Mouse (Mus musculus) forebrain, embryonic 12.5 days (tissue): ENCODE results near the gene Kiss1r. TPM values are rescaled to one million over a fixed set of nuclear protein-coding genes. Genes with fewer than 3 reads are reported as not detected.
A peak's percentile ranks its signal among the peaks of the same experiment; 100 is the strongest.

ENCODE experiments used
- ATAC-seq: fragments of 200-750 bp; cut with Nextera tagmentation; 2 replicates; pipeline ENCODE4 v1.8.0; 2017; ENCODE audit warnings: moderate TSS enrichment; ENCODE audit not compliant: low FRiP score
- H3K27ac ChIP-seq: fragments of 300-500 bp; sonication (generic); 2 replicates; pipeline ENCODE4 v1.5.1; 2016; ENCODE audit warnings: mild to moderate bottlenecking
- H3K27me3 ChIP-seq: fragments of 300-500 bp; sonication (generic); 2 replicates; pipeline ENCODE4 v1.6.1; 2016; ENCODE audit warnings: mild to moderate bottlenecking
- H3K36me3 ChIP-seq: fragments of 300-500 bp; sonication (generic); replicated peaks from 2 replicates; pipeline ENCODE4 v1.6.1; 2016; ENCODE audit warnings: mild to moderate bottlenecking
- H3K4me1 ChIP-seq: fragments of 300-500 bp; sonication (generic); 2 replicates; pipeline ENCODE4 v1.6.1; 2016
- H3K4me2 ChIP-seq: fragments of 300-500 bp; sonication (generic); 2 replicates; pipeline ENCODE4 v1.6.1; 2016; ENCODE audit warnings: mild to moderate bottlenecking, moderate library complexity
- H3K4me3 ChIP-seq: fragments of 300-500 bp; sonication (generic); replicated peaks from 2 replicates; pipeline ENCODE4 v1.5.1; 2016; ENCODE audit warnings: mild to moderate bottlenecking
- H3K9ac ChIP-seq: fragments of 300-500 bp; sonication (generic); 2 replicates; pipeline ENCODE4 v1.6.1; 2016; ENCODE audit warnings: mild to moderate bottlenecking
- H3K9me3 ChIP-seq: fragments of 300-500 bp; sonication (generic); 2 replicates; pipeline ENCODE4 v1.6.1; 2016
- WGBS: fragments of 180-500 bp; shearing (Covaris S2); methylation state at CpG from one replicate; pipeline ENCODE4 v1.1.7; 2016; 5-methylcytosine and 5-hydroxymethylcytosine counted together
- polyA plus RNA-seq: library from polyadenylated mRNA; unstranded; fragments of >200 nt; fragmentation: Nextera tagmentation; extraction: Ambion mirVana; gene quantifications from 2 replicates; pipeline ENCODE4 v1.2.1, GENCODE M21; 2016

The Kiss1r gene
- polyA plus RNA-seq: 0.96 and 1.1 TPM in 2 replicates

DNA sequence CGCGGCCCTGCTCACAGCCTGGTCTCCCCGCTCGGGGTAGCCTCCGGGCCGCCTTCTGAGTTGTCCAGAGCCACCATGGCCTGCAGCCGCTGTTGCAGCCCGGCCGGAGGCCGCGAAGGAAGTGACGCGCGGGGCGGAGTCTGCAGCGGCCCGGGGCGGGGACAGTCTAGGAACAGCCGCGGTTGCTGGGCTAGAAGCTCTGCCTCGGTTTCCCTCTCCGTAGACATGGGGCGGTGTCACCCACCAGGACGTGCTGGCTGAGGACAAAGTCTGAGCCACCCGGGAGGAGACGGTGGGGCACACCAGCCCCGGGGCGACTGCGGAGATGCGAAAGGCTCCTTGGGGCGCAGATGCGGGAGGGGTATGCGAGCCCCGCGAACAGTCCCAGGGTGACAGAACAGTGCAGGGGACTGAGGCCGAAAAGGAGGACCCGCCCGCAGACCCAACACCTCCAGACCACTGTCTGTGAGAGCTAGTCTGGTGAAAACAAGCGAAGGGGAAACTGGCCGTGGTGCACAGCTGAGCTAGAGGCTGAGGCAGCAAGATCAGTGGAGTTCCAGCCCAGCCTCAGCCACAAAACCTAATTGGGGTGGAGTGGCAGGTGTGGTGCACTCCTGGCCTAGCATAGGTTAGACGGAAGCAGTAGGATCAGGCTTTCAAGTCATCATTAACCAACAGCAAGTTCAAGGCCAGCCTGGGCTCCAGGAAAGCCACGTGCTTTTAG lies at the start of gene Kiss1r:
Kiss1r (plus strand) TSS at position 164 of the 724 bp plus-strand sequence.
- peaks cover 63% of the 10 kb centered on the region for H3K4me1 ChIP-seq
- H3K27ac ChIP-seq: peak within 1 kb of the TSS; percentile 70
- peak within 1 kb of the TSS; percentile 91 for H3K9ac ChIP-seq
- peaks cover 12% of the 10 kb centered on the region for H3K36me3 ChIP-seq
- ATAC-seq: peak; percentile 87
- 1% methylated on average over 42 of the region's 42 CpGs for WGBS
- peak within 1 kb of the TSS; percentile 84 for H3K4me3 ChIP-seq
- H3K4me2 ChIP-seq: peak within 1 kb of the TSS; percentile 96
- H3K27me3 ChIP-seq: peaks cover 47% of the 10 kb centered on the region
- H3K9me3 ChIP-seq: no peaks in the 10 kb centered on the region

GRCm38 (mm10) chr10:79871845-79872244 lies 44.9 kb upstream of the Kiss1r start:
- WGBS: 83% methylated on average over 8 of the region's 8 CpGs
- peak overlapping the region; percentile 71 for H3K4me2 ChIP-seq
- H3K36me3 ChIP-seq: peaks cover 37% of the 10 kb centered on the region
- peak overlapping the region; percentile 10; the same call in 1 of the 2 replicates for H3K4me3 ChIP-seq
- ATAC-seq: no peak
- H3K9me3 ChIP-seq: no peaks in the 10 kb centered on the region
- peaks cover 44% of the 10 kb centered on the region for H3K4me1 ChIP-seq
- H3K27ac ChIP-seq: no peak overlapping the region
- no peaks in the 10 kb centered on the region for H3K27me3 ChIP-seq
- H3K9ac ChIP-seq: peak overlapping the region; percentile 1; the same call in 1 of the 2 replicates

DNA sequence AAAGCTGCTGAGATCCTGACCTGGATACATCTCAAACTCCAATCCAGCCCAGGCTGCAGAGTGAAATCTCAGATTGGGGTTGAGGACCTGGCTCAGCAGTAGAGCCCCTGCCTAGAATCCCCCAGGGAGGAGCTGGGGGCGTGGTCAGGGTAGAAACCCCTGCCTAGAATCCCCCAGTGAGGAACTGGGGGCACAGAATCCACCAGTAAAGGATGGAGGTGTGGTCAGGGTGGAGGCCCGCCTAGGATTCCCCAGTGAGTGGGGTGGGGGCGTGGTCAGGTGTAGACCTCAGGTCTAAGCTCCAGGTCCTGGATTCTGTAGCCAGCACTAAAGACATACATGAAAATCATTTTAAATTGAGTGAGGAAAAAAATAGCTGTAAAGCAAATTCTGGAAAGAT lies 43.9 kb upstream of the Kiss1r start:
- Histone ChIP-seq H3K27me3 (peaks cover 4% of the 10 kb centered on the region; the same call in 1 of the 2 replicates), H3K9me3 (no peaks in the 10 kb centered on the region), H3K27ac (peak overlapping the region; percentile 93), H3K9ac (peak overlapping the region; percentile 95), H3K4me3 (peak overlapping the region; percentile 76), H3K36me3 (peaks cover 29% of the 10 kb centered on the region), H3K4me1 (peaks cover 44% of the 10 kb centered on the region), H3K4me2 (peak overlapping the region; percentile 71)
- ATAC-seq: no peak
- WGBS: 49% methylated on average over 3 of the region's 3 CpGs

DNA sequence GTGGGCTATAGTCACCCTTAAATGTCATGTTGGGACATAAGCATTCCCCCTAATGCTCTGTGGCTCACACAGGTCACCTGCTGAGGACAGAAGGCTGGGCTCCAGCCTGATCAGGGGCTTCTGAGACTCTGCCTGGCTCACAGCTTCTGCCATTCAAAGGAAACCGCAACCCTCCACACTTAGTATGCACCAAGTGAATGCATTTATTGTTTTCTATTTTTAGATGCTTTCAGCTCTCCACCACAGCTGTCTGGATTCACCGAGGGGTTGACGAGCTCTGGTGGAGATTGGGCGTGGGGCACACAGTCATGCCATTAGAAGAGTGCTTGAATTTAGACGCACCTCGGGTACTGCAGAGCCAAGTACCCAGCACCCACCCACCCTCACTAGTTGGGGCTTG lies 43.5 kb upstream of the Kiss1r start:
- Histone ChIP-seq H3K4me1 (peaks cover 44% of the 10 kb centered on the region), H3K9me3 (no peaks in the 10 kb centered on the region), H3K4me3 (peak overlapping the region; percentile 76), H3K4me2 (peak overlapping the region; percentile 71), H3K9ac (peak overlapping the region; percentile 95), H3K36me3 (peaks cover 29% of the 10 kb centered on the region), H3K27ac (peak overlapping the region; percentile 93), H3K27me3 (peaks cover 7% of the 10 kb centered on the region; the same call in 1 of the 2 replicates)
- 4% methylated on average over 6 of the region's 6 CpGs for WGBS
- ATAC-seq: no peak

DNA sequence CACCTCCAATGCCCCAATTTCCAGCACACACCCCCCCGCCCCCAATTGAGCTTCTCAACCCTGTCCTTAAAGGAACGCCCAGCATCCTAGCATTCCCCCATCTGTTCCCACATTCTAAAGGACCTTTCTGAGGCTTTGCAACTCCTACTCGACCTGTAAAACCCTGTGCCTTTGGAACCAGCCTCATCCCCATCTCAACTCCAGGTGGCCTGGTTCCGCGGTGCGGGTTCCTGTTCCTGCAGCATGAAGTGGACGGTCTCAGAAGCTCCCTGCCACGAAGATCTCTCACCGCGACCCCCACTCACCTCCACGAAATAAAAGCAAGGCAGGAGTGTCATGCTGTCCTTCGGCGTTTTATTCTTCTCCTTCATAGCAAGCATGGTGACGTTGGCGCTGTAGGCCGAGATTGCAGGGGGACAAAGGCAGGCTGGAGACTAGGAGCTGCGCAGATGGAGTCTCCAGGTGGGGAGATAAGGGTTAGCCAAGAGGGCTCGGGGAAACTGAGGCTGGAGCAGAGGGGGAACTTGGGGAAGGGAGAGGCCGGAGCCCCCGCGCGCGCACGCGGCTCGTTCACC lies 43.0 kb upstream of the Kiss1r start:
- 0 out of 2 replicates have a peak, but pooled peaks have one; percentile 13 for ATAC-seq
- peak overlapping the region; percentile 76 for H3K4me3 ChIP-seq
- H3K36me3 ChIP-seq: peaks cover 29% of the 10 kb centered on the region
- H3K27me3 ChIP-seq: peaks cover 7% of the 10 kb centered on the region; the same call in 1 of the 2 replicates
- H3K4me1 ChIP-seq: peaks cover 44% of the 10 kb centered on the region
- H3K27ac ChIP-seq: peak overlapping the region; percentile 93
- H3K9ac ChIP-seq: peak overlapping the region; percentile 95
- 1% methylated on average over 26 of the region's 26 CpGs for WGBS
- peak overlapping the region; percentile 71 for H3K4me2 ChIP-seq
- no peaks in the 10 kb centered on the region for H3K9me3 ChIP-seq

DNA sequence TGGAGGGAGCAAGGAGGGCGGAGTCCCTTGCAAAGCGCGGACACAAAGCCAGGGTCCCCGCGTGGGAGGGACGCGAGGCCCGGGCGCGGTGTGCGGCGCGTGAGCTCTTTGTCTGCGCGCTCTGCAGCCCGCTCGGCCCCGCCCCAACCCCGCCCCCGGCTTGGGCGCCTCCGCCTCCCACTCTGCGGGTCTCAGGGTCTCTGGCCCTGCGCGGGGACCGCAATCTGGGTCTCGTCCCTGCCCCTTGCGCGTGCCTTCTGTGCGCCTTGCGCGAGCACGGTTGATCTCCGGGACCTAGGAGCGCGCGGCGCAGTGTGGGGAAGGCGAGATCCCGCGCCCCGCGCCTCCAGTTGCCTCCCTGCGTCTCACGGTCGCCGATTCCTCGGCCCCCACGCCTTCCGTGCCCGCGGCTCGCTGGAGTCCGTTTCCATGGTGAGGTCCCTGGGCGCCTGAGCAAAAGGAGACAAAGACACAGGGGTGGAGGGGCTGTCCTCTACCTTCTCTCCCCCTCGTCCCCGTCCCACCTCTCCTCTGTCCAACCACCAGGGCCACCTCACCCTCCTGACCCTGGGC lies 42.4 kb upstream of the Kiss1r start, which contains the start of the genes Prtn3 and Plppr3:
Prtn3 (plus strand) TSS at position 187 of the 573 bp plus-strand sequence.
Plppr3 (minus strand) TSS at position 345 of the 573 bp plus-strand sequence.
- Histone ChIP-seq H3K4me2 (peak within 1 kb of the TSS; percentile 71), H3K9me3 (no peaks in the 10 kb centered on the region), H3K9ac (peak within 1 kb of the TSS; percentile 95), H3K36me3 (peaks cover 24% of the 10 kb centered on the region), H3K4me1 (peaks cover 39% of the 10 kb centered on the region), H3K27ac (peak within 1 kb of the TSS; percentile 93), H3K27me3 (peaks cover 7% of the 10 kb centered on the region; the same call in 1 of the 2 replicates), H3K4me3 (peak within 1 kb of the TSS; percentile 76)
- peak; percentile 95 for ATAC-seq
- WGBS: 0% methylated on average over 49 of the region's 57 CpGs

DNA sequence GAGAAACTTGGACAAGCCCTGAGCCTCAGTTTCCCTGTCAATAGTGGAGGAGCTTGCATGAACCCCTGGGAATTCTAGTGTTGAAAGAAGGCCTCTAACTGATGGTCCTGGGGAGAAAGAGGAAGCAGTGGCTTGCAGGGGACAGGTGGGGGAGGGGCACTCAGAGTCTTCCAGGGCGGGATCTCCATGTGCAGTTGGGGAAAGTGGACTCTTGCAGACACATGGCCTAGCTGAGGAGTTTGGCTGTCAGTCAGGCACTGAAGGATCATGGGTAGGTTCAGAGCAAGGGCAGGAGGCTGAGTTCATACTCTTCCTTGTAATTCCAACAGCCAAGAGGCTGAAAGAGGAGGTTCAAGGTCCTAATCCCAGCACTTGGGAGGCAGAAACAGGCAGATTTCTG lies 39.6 kb upstream of the Kiss1r start:
- 74% methylated on average over 1 of the region's 1 CpGs for WGBS
- no peak overlapping the region for H3K4me2 ChIP-seq

GRCm38 (mm10) chr10:79877757-79878156 lies 39.0 kb upstream of the Kiss1r start:
- WGBS: 48% methylated on average over 12 of the region's 12 CpGs
- Histone ChIP-seq H3K9me3 (no peaks in the 10 kb centered on the region), H3K4me3 (no peak overlapping the region), H3K4me1 (peaks cover 30% of the 10 kb centered on the region), H3K4me2 (no peak overlapping the region), H3K27me3 (peaks cover 41% of the 10 kb centered on the region), H3K9ac (no peak overlapping the region), H3K27ac (no peak overlapping the region), H3K36me3 (no peaks in the 10 kb centered on the region)
- no peak for ATAC-seq

More for the DNA sequence above, 39.6 kb upstream of the Kiss1r start:
- Histone ChIP-seq H3K36me3 (peaks cover under 1% of the 10 kb centered on the region; the same call in 1 of the 2 replicates), H3K9me3 (no peaks in the 10 kb centered on the region), H3K4me3 (no peak overlapping the region), H3K4me1 (peaks cover 30% of the 10 kb centered on the region), H3K27me3 (peaks cover 35% of the 10 kb centered on the region), H3K9ac (no peak overlapping the region), H3K27ac (no peak overlapping the region)
- no peak for ATAC-seq

DNA sequence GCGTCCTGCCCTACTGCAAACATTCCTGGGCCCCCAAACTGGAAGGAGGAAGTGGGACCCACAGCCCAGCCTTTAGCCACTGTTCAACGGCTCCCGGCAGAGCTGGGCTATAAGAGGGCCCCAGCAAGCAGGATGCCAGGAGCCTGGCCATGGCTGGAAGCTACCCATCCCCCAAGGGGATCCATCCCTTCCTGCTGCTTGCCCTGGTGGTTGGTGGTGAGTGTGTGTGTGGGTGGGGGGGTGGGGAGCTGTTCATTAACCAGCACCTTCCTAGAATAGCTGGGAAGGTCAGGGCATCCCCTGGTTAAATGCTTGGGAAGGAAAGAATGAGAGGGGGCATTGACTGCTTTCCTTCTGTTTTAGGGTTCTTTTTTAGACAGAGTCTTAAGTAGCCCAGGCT lies 37.2 kb upstream of the Kiss1r start:
- H3K4me1 ChIP-seq: peaks cover 26% of the 10 kb centered on the region
- H3K9ac ChIP-seq: no peak overlapping the region
- H3K36me3 ChIP-seq: no peaks in the 10 kb centered on the region
- H3K27ac ChIP-seq: no peak overlapping the region
- no peak overlapping the region for H3K4me3 ChIP-seq
- H3K27me3 ChIP-seq: peaks cover 59% of the 10 kb centered on the region
- no peaks in the 10 kb centered on the region for H3K9me3 ChIP-seq
- no peak overlapping the region for H3K4me2 ChIP-seq
- no peak for ATAC-seq
- WGBS: 41% methylated on average over 3 of the region's 3 CpGs

GRCm38 (mm10) chr10:79880721-79881120 lies 36.0 kb upstream of the Kiss1r start:
- ATAC-seq: no peak
- peaks cover 15% of the 10 kb centered on the region for H3K4me1 ChIP-seq
- no peak overlapping the region for H3K4me2 ChIP-seq
- no peak overlapping the region for H3K9ac ChIP-seq
- no peaks in the 10 kb centered on the region for H3K36me3 ChIP-seq
- no peak overlapping the region for H3K4me3 ChIP-seq
- H3K9me3 ChIP-seq: no peaks in the 10 kb centered on the region
- H3K27me3 ChIP-seq: peaks cover 59% of the 10 kb centered on the region
- WGBS: 18% methylated on average over 9 of the region's 9 CpGs
- no peak overlapping the region for H3K27ac ChIP-seq

GRCm38 (mm10) chr10:79881981-79882380 lies 34.8 kb upstream of the Kiss1r start:
- H3K27me3 ChIP-seq: peaks cover 59% of the 10 kb centered on the region
- peak; percentile 24; the same call in 1 of the 2 replicates for ATAC-seq
- peak overlapping the region; percentile 5; the same call in 1 of the 2 replicates for H3K4me3 ChIP-seq
- H3K9me3 ChIP-seq: no peaks in the 10 kb centered on the region
- H3K36me3 ChIP-seq: no peaks in the 10 kb centered on the region
- no peak overlapping the region for H3K27ac ChIP-seq
- H3K4me1 ChIP-seq: peaks cover 15% of the 10 kb centered on the region
- H3K9ac ChIP-seq: 0 out of 2 replicates have a peak overlapping the region, but pooled peaks have one; percentile 21
- 8% methylated on average over 22 of the region's 22 CpGs for WGBS
- peak overlapping the region; percentile 42 for H3K4me2 ChIP-seq
